Mouse (Mus musculus) monocyte, adult 59 days (primary cell): ENCODE results near the gene Tmem167. TPM values are rescaled to one million over a fixed set of nuclear protein-coding genes. Genes with fewer than 3 reads are reported as not detected.

Experiments
- total RNA-seq, 2 experiments: library from RNA; stranded (reverse); gene quantifications; one replicate each; pipeline ENCODE4 v1.2.4; 2023

Tmem167 gene
- total RNA-seq: 10 to 100 TPM; 15.7 to 18.6 TPM

DNA sequence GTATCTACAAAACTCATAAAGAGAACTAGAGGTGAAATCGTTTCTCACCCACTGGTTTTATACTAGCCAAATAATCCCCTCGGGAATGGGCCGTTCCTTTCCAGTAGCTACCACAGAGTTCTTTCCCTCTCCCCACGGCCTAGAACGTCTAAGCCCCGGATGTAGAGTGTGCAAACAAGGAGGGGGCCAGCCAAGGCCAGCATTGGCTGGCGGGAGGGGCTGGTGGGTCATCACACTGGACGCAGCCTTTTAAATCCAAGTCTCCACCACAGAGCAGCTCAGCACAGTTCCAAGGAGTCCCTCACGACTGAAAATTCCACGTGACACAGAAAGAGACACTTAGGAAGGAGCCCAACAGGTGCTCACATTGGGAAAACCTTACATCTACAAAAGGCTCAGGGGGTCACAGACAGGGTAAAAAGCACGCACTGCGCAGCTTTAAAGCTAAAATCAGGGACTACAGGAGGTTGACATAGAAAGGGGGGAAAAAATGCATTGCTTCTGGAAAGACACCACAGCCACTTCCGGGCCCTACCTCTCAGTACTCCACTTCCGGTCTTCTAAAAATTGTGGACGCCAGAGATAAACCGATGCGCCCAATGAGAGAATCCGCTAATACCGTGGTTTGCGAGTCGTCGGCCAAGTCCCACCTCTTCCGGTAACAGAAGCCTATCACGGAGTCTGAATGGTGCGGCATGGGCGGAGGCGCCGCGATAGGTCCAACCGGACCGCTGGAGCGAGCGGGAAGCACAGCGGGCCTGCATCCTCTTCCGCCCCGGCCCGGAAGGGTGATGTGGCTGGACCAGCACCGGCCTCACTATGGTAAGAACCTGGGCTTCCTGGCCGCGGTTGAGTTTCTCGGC, at the start of gene Tmem167, which contains the start of gene Xrcc4:
Gene Tmem167, plus strand, starts transcription at position 162 of the 863 bp plus-strand sequence.
Gene Xrcc4, minus strand, starts transcription at position 647 of the 863 bp plus-strand sequence.

Other genes with a start within 250 kb of the Tmem167 start
- 10 to 100 TPM; 13.3 to 20.2 TPM for gene Xrcc4, start 485 bp downstream of the Tmem167 start, total RNA-seq